Mouse (Mus musculus): ENCODE measurements around the gene Slx1b.
"Not testable (repeated sequence)": the region's sequence is repeated elsewhere in the genome, so short reads cannot be mapped to it uniquely, and the experiment has no call there.

Gene Slx1b

DNA sequence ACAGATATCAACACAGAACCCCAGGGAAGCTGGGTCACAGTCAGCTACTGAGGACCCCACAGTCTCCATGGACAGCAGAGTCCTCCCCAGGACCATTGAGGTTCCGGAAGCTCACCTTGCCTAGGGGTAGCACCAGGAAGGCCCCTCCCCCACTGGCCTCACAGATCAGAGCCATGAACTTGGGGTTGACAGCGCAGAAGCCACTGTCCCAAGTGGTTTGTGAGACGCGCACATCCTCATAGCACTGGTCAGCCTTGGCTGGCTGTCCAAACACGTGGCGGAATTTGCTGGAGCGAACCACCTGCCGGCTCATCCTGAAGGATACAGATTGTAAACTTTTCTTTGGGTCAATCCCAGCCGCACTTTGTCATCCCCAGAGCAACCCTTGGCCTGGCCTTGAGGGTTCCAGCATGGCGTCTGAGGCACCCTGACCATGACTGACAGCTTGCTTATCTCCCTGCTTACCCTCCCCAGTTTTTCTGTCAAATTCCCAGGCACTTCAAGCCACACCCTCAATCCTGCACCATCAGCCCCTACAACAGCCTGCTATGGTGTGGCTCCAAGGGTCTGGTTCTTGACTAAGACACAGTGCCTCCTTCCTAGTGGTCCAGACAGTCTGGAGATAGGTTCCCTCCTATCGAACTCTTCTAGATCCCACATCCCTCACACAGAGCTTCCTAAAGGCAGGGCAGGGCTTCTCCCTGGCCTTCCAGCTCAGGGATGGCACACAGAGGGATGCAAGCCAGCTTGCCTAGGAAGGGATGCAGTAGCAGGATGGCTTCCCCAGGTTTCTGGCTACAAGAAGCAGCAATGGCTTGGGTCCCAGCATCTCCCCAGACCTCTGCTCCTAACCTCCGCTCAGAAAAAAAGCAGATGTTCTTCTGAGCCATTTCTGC lies 7.5 kb upstream of the Slx1b start:
- peak; percentile 46 to 47 for DNase-seq (ENCODE audit: low spot score in 2 of 2)

DNA sequence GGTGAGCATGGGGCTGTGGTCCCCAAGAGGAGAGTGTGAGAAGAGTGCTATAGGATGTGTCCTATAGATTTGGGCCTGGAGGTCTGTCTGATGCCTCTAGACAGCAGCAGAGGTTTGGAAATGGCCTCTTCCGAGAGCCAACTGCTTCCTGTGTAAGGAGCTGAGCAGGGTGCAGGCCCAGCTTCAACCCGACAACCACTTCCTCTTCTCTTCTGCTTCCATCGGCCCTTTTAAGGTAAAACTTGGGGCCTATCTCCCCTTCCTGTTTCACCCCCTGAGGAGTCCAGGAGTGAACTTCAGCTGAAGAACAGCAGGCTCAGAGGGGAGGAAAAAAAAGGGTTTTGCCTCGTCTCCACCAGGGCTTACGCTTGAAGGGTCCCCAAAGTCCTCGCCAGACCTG lies 6.8 kb upstream of the Slx1b start:
- DNase-seq (ENCODE audit: low spot score in 2 of 2) = peak; percentile 69 to 78

GRCm38 (mm10) chr7:126701559-126702357 lies 6.2 kb upstream of the Slx1b start:
- no peak for DNase-seq (ENCODE audit: low spot score in 2 of 2)

DNA sequence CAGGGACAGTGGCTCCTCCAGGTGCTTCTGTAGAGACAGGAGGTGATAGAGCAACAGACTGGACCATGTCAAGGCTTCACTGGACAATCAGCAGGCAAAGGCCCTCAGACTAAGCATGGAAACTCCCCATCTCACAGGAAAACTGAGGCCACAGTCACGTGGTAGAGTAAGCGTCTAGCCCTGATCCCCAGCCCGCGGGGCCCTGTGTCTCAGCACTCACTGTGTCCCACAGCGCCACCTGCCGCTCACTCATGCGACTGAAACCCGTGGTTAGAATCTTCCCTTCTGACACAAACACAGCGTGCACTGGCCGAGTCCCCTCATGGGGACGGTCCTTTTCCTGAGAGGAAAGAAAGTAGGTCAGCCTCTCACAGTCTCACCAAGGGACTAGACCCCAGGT lies 5.5 kb upstream of the Slx1b start:
- peak; percentile 93 to 94 for DNase-seq (ENCODE audit: low spot score in 2 of 2)

- no peak for DNase-seq (ENCODE audit: low spot score in 2 of 2)
Measured at GRCm38 (mm10) chr7:126700063-126701015, 4.8 kb upstream of the Slx1b start.

DNA sequence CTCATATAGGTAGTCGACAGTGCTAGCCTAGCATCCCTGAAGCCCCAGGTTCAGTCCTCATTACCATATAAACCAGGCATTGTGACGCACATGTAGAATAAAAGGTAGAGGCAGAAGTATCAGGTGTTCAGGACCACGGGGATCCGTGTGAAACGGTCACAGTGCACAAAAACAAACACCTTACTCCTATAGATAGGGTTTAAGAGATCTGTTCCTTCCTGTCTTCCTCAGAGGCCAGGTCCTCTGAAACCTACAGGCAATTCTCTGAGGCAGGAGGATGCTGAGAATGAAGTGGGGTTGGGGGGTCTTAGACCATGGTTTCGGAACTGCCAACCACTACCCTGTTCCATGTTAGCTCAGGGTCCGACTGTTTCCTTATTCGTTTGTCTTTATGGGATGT lies 2.3 kb upstream of the Slx1b start:
- DNase-seq (ENCODE audit: low spot score in 2 of 2) = no peak

- DNase-seq (ENCODE audit: low spot score in 2 of 2) = no peak
Measured at GRCm38 (mm10) chr7:126696886-126697285, 1.3 kb upstream of the Slx1b start.

- no peak for DNase-seq (ENCODE audit: low spot score in 2 of 2)
Measured at GRCm38 (mm10) chr7:126696303-126696702, 719 bp upstream of the Slx1b start.

GRCm38 (mm10) chr7:126695210-126695611 lies 373 bp downstream of the Slx1b start, which contains the start of gene Bola2:
Gene Bola2, plus strand, starts transcription at chr7:126695401.
- peak; percentile 76 to 80 for DNase-seq (ENCODE audit: low spot score in 2 of 2)

- DNase-seq (ENCODE audit: low spot score in 2 of 2) = no peak
Measured at GRCm38 (mm10) chr7:126694441-126695051, 1.0 kb downstream of the Slx1b start.

- no peak for DNase-seq (ENCODE audit: low spot score in 2 of 2)
Measured at GRCm38 (mm10) chr7:126693781-126694180, 1.8 kb downstream of the Slx1b start.

DNA sequence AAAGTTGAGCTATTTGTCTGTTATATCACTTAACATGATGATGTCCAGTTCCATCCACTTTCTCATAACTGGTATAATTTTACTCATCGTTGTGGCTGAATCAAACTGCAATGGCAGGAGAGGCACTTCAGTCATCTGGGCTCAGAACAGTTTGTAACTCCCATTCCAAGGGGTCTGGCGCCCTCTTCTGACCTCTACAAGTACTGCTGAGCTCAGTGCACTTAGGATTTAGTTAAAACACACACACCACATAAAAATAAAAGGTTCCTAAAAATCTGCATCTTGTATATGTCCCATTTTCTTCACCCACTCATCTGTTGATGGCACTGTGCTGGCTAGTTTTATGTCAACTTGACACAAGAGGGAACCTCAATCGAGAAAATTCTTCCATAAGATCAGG lies 2.3 kb downstream of the Slx1b start:
- DNase-seq (ENCODE audit: low spot score in 2 of 2) = peak; percentile 81 to 87

DNA sequence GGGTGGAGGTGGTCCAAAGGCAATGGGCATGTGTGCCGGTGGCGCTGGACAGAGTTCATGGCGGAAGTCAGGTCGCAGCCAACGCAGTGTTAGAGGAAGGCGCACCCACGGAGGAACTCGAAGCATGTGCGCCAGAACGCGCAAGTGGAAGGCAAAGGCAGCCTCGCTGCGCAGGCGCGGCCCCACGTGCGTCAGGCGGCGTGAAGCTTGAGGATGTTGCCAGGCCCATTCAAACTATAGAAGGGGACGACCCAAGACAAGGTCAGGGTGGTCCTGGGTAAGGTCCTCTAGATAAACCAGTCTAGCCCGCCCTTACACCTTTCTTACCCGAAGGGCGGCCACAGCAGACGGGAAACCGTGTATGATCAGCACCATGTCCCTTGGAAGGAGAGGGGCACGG lies 3.2 kb downstream of the Slx1b start:
- DNase-seq (ENCODE audit: low spot score in 2 of 2) = no peak

DNA sequence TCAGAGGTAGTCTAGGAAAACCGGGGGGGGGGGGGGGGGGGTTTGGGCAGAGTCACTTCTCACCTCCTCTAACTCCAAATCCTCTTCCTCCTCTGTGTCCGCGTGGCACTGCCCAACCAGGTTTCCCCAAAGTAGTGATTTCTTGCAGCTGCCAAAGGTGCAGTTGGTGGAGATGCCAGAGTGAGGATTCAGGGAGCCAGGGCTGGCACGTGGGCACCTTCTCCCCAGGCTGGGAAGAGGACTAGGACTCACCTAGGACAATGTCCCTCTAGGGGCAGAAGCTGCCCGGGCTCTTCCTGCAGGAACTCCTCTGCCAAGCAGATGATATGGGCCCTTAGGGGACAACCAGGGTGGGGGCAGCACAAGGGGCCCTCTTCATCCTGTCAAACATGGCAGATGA lies 3.9 kb downstream of the Slx1b start:
- DNase-seq (ENCODE audit: low spot score in 2 of 2) = no peak

GRCm38 (mm10) chr7:126690737-126691136 lies 4.8 kb downstream of the Slx1b start:
- DNase-seq (ENCODE audit: low spot score in 2 of 2) = no peak

DNA sequence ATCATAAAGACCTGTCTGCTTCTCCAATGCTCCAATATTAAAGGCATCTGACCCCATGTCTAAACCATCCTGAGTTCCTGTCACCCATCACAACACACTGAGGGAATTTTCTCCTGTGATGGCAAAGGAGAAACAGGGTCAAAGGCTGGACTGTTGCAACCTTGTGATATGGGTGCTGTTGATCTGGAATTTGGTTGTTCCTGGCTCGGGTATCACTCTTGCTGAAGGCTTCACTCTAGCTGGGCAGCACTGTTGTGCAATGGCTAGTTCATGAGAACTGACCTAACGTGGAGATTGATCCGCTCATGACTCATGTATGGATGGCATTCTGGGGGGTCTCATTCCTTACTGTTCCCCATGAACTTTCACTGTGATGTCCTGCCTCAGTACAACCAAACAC lies 6.6 kb downstream of the Slx1b start:
- DNase-seq (ENCODE audit: low spot score in 2 of 2) = no peak

DNA sequence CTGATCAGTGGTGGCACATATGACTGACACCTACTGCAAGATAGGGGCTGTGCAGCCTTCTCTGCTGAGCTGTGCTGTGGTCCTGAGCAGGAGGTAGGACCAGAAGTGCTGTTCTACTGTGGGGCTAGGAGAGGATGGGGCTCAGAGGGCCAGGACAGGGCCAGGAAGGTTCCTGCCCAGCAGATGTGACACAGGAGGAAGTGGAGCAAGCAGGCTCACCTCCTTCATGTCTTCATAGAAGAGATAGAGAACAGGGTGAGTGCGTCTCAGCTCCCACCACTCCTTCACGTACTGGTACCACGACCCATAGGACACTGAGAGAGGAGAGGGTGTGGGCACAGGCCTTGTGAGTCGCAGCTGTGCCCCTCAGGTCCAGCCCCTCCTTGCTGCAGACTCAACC lies 7.4 kb downstream of the Slx1b start:
- not testable (repeated sequence) for DNase-seq (ENCODE audit: low spot score in 2 of 2)

DNA sequence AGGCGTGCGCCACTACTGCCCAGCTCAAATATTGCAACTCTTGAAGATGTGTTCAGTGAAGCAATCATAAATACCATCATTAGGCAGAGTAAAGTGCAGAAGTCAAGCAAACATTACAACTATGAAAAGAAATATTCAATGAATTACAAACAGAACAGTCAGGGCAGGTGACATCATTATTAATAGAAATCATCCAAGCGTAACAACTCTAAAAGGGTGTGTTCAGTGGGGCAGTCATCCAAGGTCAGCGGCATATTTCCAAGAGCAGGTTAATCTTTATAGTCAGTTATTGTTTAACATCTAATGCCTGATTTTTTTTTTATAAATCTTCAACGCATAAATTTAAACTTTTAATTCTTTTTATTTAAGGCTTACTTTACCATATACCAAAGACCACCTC lies 14.4 kb downstream of the Slx1b start:
- no peak for DNase-seq (ENCODE audit: low spot score in 2 of 2)

DNA sequence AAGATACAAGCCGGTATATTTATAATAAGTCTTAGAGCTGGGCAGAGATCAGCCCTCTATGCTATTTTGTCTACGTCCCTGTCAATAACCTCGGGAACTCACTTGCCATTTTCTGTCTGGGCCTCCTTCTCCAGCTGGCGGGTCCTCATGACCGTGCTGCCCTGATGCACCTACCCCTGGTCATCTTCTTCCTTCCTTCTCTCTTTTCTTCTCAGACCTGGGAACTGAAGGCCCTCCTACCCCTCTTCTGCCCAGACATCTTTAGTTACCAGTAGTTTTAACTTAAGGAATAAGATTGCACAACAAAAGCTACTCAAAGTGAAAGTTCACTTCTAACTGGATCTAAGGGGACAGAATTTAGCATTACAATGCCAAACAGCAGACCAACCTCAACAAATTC lies 15.9 kb downstream of the Slx1b start:
- DNase-seq (ENCODE audit: low spot score in 2 of 2) = no peak

- DNase-seq (ENCODE audit: low spot score in 2 of 2) = no peak
Measured at GRCm38 (mm10) chr7:126678545-126679341, 16.8 kb downstream of the Slx1b start.
